Mouse (Mus musculus): Measurements from ENCODE around the gene Hivep3.

- TF ChIP-seq CTCF (IDR thresholded peaks at IDR 0.05) (no peak), POLR2A (IDR thresholded peaks at IDR 0.05; ENCODE audit: insufficient read depth, low read depth, low read length) (no peak), EP300 (IDR thresholded peaks at IDR 0.05; ENCODE audit: insufficient read depth, low read depth, low read length) (no peak)
Measured at GRCm38 (mm10) chr4:120047060-120047459, 313.5 kb downstream of the Hivep3 start.
